Mouse (Mus musculus) liver, embryonic 15.5 days (tissue): ENCODE measurements around the gene Btnl2. TPM values are rescaled to one million over a fixed set of nuclear protein-coding genes. Genes with fewer than 3 reads are reported as not detected.

Source experiments
- ATAC-seq: fragments of 200-750 bp; cut with Nextera tagmentation; 2 replicates; pipeline ENCODE4 v1.8.0; 2017; ENCODE audit warnings: moderate number of reproducible peaks, mild to moderate bottlenecking, moderate library complexity; ENCODE audit not compliant: insufficient read depth
- H3K27ac ChIP-seq: fragments of 300-500 bp; sonication (generic); replicated peaks from 2 replicates; pipeline ENCODE4 v1.5.1; 2015; ENCODE audit warnings: mild to moderate bottlenecking, inconsistent platforms
- H3K27me3 ChIP-seq: fragments of 300-500 bp; sonication (generic); 2 replicates; pipeline ENCODE4 v1.6.1; 2015; ENCODE audit warnings: mild to moderate bottlenecking, inconsistent platforms
- H3K36me3 ChIP-seq: fragments of 300-500 bp; sonication (generic); replicated peaks from 2 replicates; pipeline ENCODE4 v1.6.1; 2015; ENCODE audit warnings: moderate library complexity, mild to moderate bottlenecking, inconsistent platforms
- H3K4me1 ChIP-seq: fragments of 300-500 bp; sonication (generic); replicated peaks from 2 replicates; pipeline ENCODE4 v1.6.1; 2015; ENCODE audit warnings: inconsistent platforms
- H3K4me2 ChIP-seq: fragments of 300-500 bp; sonication (generic); 2 replicates; pipeline ENCODE4 v1.6.1; 2015; ENCODE audit warnings: moderate library complexity, mild to moderate bottlenecking, inconsistent platforms
- H3K4me3 ChIP-seq: fragments of 300-500 bp; sonication (generic); replicated peaks from 2 replicates; pipeline ENCODE4 v1.5.1; 2015; ENCODE audit warnings: mild to moderate bottlenecking, inconsistent platforms
- H3K9ac ChIP-seq: fragments of 300-500 bp; sonication (generic); 2 replicates; pipeline ENCODE4 v1.6.1; 2015; ENCODE audit warnings: moderate library complexity, mild to moderate bottlenecking, inconsistent platforms
- H3K9me3 ChIP-seq: fragments of 300-500 bp; sonication (generic); replicated peaks from 2 replicates; pipeline ENCODE4 v1.6.1; 2016; ENCODE audit warnings: inconsistent platforms
- WGBS: fragments of 180-500 bp; shearing (Covaris S2); methylation state at CpG from one replicate; pipeline ENCODE4 v1.1.7; 2015; ENCODE audit warnings: mixed read lengths; ENCODE audit not compliant: insufficient replicate concordance; 5-methylcytosine and 5-hydroxymethylcytosine counted together
- polyA plus RNA-seq: library from polyadenylated mRNA; unstranded; fragments of >200 nt; fragmentation: Nextera tagmentation; extraction: Ambion mirVana; gene quantifications from 2 replicates; pipeline ENCODE4 v1.2.1, GENCODE M21; 2015

Gene Btnl2
- polyA plus RNA-seq, 1 experiment from 2014 or later, result 0.03 TPM

DNA sequence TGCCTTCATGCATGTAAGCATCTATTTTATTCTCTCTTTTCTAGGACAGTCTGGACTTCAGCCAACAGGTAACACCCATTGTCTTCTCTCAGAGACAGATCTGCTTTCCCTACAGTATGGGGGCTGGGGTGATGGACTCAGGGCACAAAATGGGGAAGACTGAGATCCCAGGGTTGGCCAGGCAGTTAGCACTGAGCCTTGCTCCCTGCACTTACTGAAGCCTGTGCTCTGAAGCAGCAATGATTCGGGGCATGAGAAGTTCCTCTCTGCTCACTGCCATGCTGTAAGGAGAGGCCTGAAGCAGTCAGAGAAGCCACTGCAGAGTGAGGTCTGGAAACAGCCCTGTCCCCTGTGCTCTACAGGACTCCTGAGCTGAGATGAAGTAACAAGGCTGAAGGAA lies 39.1 kb upstream of the Btnl2 start:
- H3K9ac ChIP-seq, result no peak overlapping the region
- WGBS, result 41% methylated on average over 1 of the region's 1 CpGs
- ATAC-seq, result no peak

DNA sequence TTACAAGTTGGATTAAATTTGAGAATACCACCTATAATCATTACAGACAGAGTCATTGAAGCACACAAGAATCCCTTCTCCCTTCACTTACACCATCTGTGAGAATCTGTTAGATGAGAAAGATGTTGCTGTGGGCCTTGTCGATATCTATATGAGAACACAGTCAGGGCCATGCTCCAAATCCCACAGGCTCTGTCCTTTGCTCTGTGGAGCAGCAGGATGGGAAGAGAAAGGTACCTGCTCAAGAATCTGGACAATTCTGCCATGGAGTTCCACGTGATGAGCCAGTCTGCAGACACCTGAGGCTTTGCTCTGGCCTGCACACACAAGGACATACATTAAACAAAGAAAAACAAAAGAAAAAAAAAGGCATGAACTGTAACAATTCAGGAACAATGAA lies 37.9 kb upstream of the Btnl2 start:
- Histone ChIP-seq H3K27ac (no peak overlapping the region), H3K9me3 (no peaks in the 10 kb centered on the region), H3K4me1 (no peaks in the 10 kb centered on the region), H3K36me3 (no peaks in the 10 kb centered on the region), H3K4me2 (no peak overlapping the region), H3K4me3 (no peak overlapping the region), H3K27me3 (no peaks in the 10 kb centered on the region), H3K9ac (no peak overlapping the region)
- no peak for ATAC-seq
- 48% methylated on average over 2 of the region's 2 CpGs for WGBS

More for the DNA sequence above, 39.1 kb upstream of the Btnl2 start:
- Histone ChIP-seq H3K4me3 (no peak overlapping the region), H3K27ac (no peak overlapping the region), H3K36me3 (no peaks in the 10 kb centered on the region), H3K4me2 (no peak overlapping the region), H3K9me3 (no peaks in the 10 kb centered on the region), H3K27me3 (no peaks in the 10 kb centered on the region), H3K4me1 (no peaks in the 10 kb centered on the region)

DNA sequence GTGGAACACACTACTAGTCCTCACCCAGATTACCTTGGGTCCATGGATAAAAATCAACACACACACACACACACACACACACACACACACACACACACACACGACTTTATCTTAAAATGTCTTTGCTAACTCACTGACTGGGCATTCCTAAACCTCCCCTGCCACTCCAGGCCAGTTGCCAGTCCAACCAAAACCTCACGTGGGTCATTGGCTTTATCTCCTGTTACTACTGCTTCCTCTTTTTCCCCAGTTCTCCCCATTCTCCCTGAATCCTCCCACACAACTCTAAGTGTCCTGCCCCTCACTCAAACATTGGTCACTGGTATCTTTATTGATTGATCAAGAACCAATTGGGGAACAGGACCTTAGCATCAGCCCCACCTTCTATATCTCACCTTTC lies 37.3 kb upstream of the Btnl2 start:
- H3K9me3 ChIP-seq, result no peaks in the 10 kb centered on the region
- H3K27me3 ChIP-seq, result no peaks in the 10 kb centered on the region
- no peak overlapping the region for H3K9ac ChIP-seq
- no peak overlapping the region for H3K4me3 ChIP-seq
- WGBS, result 16% methylated on average over 2 of the region's 2 CpGs
- no peaks in the 10 kb centered on the region for H3K4me1 ChIP-seq
- H3K27ac ChIP-seq, result no peak overlapping the region
- no peaks in the 10 kb centered on the region for H3K36me3 ChIP-seq
- ATAC-seq, result no peak
- H3K4me2 ChIP-seq, result no peak overlapping the region

DNA sequence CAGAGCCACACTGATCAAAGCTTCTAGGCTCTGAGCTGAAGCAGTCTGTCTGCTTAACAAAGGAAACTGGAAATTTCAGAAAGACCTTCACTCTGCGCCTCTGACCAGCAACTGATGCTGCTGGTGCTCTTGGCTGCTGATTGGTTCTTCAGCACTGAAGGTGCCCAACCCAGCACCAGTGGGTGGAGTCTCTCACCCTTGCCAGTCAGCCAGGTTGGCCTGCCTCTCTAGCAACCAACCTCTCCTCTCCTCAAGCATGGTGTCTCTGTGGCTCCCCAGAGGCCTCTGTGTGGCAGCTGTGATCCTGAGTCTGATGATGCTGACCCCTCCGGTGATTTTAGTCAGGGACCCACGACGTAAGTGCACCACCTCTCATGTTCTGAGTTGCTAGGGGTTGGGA lies 29.2 kb upstream of the Btnl2 start, which contains the start of gene H2-Eb2:
Gene H2-Eb2 (plus strand): TSS at position 230 of the 400 bp plus-strand sequence.
- no peak within 1 kb of the TSS for H3K27ac ChIP-seq
- no peak for ATAC-seq
- no peaks in the 10 kb centered on the region for H3K9me3 ChIP-seq
- H3K9ac ChIP-seq, result no peak within 1 kb of the TSS
- WGBS, result 48% methylated on average over 4 of the region's 4 CpGs
- H3K4me3 ChIP-seq, result no peak within 1 kb of the TSS
- H3K36me3 ChIP-seq, result no peaks in the 10 kb centered on the region
- H3K4me2 ChIP-seq, result no peak within 1 kb of the TSS
- H3K4me1 ChIP-seq, result no peaks in the 10 kb centered on the region
- H3K27me3 ChIP-seq, result no peaks in the 10 kb centered on the region

DNA sequence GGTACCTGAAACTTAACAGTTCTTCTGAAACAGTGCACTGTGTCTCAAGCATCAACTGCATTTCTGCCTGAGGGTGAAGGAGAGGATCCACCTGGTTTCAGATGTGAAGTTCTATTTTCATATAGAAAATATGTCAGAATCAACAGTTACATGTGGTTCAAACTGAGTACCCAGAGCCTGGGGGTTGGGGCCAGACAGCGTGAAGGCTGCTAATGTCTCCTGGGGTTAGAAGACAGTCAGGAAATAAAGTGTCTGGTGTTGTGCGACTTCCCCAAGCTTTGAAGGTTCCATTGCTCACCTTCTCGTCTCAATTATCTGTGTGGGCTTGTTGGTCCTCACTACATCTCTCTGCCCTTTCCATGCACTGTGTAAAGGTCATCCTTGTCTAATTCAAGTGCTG lies 28.2 kb upstream of the Btnl2 start:
- ATAC-seq, result no peak
- WGBS, result 48% methylated on average over 3 of the region's 3 CpGs
- Histone ChIP-seq H3K4me1 (no peaks in the 10 kb centered on the region), H3K36me3 (no peaks in the 10 kb centered on the region), H3K9ac (no peak overlapping the region), H3K27me3 (no peaks in the 10 kb centered on the region), H3K4me3 (no peak overlapping the region), H3K27ac (no peak overlapping the region), H3K4me2 (no peak overlapping the region), H3K9me3 (no peaks in the 10 kb centered on the region)

DNA sequence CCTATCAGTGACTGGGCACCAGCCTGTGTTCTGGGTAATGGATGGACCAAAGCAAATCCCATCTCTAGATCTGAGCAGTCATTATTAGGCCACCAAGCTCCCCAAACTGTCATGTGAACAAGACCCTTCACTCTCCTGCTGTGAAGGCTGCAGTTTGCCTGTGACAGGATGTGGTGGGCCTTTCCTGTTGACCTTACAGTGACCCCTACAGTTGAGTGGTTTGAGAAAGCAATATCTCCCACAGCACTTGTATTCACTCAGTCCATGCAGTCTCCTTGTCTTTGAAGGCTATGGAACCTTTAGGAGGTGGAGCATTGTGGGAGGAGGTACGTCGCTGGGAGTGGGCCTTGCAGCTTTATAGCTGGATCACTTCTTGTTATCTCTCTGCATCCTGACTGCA lies 24.8 kb upstream of the Btnl2 start:
- no peak overlapping the region for H3K27ac ChIP-seq
- H3K9ac ChIP-seq, result no peak overlapping the region
- no peak overlapping the region for H3K4me2 ChIP-seq
- H3K9me3 ChIP-seq, result no peaks in the 10 kb centered on the region
- H3K36me3 ChIP-seq, result no peaks in the 10 kb centered on the region
- ATAC-seq, result no peak
- 23% methylated on average over 2 of the region's 2 CpGs for WGBS
- H3K4me3 ChIP-seq, result no peak overlapping the region
- H3K27me3 ChIP-seq, result no peaks in the 10 kb centered on the region
- H3K4me1 ChIP-seq, result no peaks in the 10 kb centered on the region

DNA sequence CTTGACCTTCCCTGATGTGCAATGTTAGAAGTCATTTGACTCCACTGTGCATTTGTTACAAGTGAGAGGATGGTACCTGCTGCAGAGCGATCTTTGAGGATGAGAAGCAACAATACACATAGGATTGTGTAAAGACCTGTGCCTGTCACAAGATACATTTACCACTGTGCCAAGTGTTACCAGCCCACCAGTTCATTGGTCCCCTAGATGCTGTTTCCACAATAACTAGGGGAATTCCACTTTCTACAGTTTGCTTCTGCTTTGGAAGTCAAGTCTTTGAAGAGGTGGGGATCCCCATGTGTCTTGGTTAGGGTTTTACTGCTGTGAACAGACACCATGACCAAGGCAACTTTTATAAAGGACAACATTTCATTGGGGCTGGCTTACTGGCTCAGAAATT lies 23.4 kb upstream of the Btnl2 start:
- Histone ChIP-seq H3K36me3 (no peaks in the 10 kb centered on the region), H3K27me3 (no peaks in the 10 kb centered on the region), H3K4me1 (no peaks in the 10 kb centered on the region), H3K9me3 (no peaks in the 10 kb centered on the region), H3K4me2 (no peak overlapping the region), H3K9ac (no peak overlapping the region), H3K4me3 (no peak overlapping the region), H3K27ac (no peak overlapping the region)
- 66% methylated on average over 1 of the region's 1 CpGs for WGBS
- no peak for ATAC-seq

DNA sequence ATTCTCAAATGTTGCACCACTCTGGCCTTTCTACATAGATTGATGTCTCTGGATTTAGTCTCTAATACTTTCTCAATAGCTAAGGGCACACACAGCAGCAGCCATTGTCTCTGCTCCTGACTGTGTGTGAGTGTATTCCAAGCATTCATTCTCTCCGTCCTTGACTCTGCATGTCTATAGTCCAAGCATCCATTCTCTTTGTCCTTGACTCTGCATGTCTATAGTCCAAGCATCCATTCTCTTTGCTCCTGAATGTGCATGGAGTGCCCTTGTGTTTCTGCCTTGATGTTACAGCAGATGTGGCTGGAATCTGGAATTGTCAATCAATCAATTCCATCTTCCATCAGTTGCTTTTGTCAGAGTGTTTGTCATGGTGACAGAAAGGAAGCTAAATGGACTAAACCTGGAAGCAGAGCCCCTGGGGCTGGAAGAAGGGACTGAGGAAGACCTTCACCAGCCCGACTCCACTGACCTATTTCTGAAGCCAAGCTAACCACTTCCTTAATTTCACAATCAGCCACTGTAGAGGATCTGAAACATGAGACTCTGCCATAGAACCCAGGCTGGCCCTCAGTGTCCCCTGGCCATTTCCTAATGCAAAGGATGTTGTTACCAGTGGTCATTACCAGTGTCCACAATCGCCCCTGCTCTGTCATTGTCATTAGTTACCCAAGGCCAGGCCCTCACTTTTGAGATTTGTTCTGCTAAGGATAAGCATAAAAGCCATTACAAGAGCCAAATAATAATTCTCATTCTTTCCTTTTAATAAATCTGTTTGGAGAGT lies 13.8 kb upstream of the Btnl2 start:
- H3K36me3 ChIP-seq, result no peaks in the 10 kb centered on the region
- 15% methylated on average over 3 of the region's 3 CpGs for WGBS
- H3K9ac ChIP-seq, result no peak overlapping the region
- ATAC-seq, result no peak
- no peak overlapping the region for H3K4me3 ChIP-seq
- H3K4me1 ChIP-seq, result no peaks in the 10 kb centered on the region
- no peaks in the 10 kb centered on the region for H3K27me3 ChIP-seq
- H3K4me2 ChIP-seq, result no peak overlapping the region
- H3K9me3 ChIP-seq, result no peaks in the 10 kb centered on the region
- H3K27ac ChIP-seq, result no peak overlapping the region

DNA sequence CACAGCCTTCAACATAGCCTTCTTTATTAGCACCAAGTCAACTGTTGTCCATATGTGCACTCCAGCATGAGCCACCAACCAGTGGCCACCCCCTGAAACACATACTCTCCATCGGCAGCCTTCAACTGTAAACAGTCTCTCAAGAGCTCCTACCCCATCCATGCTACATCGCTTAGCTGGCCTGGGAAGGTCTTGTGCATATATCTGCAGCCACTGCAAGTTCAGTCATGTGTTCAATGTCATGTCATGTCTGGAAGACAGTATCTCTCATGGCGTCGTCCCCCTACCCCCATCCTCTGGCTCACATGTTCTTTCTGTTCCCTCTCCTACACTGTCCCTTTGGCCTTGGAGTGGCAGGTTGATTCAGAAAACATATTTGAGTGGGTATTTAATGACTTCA lies 9.7 kb upstream of the Btnl2 start:
- Histone ChIP-seq H3K9ac (no peak overlapping the region), H3K36me3 (no peaks in the 10 kb centered on the region), H3K4me1 (no peaks in the 10 kb centered on the region), H3K27me3 (peaks cover 1% of the 10 kb centered on the region; the same call in 1 of the 2 replicates), H3K9me3 (no peaks in the 10 kb centered on the region), H3K27ac (no peak overlapping the region), H3K4me2 (no peak overlapping the region), H3K4me3 (no peak overlapping the region)
- no peak for ATAC-seq
- WGBS, result 66% methylated on average over 4 of the region's 4 CpGs

DNA sequence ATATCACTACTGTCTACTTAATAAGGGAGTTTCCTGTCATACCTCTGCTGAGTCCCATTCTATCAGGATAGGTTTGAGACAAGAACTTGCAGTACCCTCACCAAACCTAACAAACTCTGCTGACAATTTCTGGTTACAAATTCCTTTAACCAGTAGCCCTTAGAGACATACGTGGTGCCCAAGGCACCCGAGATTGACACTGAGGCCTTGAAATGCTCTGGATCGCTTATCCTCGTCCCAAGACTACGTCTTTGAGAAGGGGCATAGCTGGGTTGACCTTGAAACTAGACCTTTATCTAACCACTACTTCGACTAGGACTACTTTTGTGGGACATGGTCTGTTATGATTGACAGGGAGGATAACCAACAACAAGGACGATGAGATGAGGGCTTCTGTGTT lies 9.1 kb upstream of the Btnl2 start:
- H3K9ac ChIP-seq, result no peak overlapping the region
- H3K27ac ChIP-seq, result no peak overlapping the region
- H3K4me1 ChIP-seq, result no peaks in the 10 kb centered on the region
- H3K4me3 ChIP-seq, result no peak overlapping the region
- H3K9me3 ChIP-seq, result no peaks in the 10 kb centered on the region
- no peak for ATAC-seq
- no peak overlapping the region for H3K4me2 ChIP-seq
- peaks cover 3% of the 10 kb centered on the region; the same call in 1 of the 2 replicates for H3K27me3 ChIP-seq
- no peaks in the 10 kb centered on the region for H3K36me3 ChIP-seq
- WGBS, result 50% methylated on average over 7 of the region's 7 CpGs

DNA sequence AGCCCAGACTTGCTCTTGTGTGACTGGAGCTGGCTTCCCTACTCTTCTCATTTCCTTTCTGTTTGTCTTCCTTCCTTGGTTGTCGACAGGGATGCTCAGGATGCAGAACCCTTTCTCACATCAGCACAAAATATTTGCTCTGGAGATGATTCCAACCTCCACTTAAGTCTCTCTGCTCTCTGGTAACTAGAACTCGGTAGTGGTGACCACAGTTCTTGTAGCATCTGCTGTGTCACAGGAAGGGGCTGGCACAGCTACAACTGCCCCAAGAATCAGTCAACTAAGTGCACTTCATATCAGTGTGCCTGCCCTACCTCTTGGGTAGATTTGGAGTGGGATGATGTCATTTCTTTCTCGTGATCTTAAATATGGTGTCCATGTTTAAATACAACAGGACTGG lies 8.6 kb upstream of the Btnl2 start:
- H3K36me3 ChIP-seq, result no peaks in the 10 kb centered on the region
- H3K9me3 ChIP-seq, result no peaks in the 10 kb centered on the region
- H3K4me1 ChIP-seq, result no peaks in the 10 kb centered on the region
- H3K27ac ChIP-seq, result no peak overlapping the region
- WGBS, result 25% methylated on average over 3 of the region's 3 CpGs
- no peak overlapping the region for H3K9ac ChIP-seq
- no peak for ATAC-seq
- H3K27me3 ChIP-seq, result peaks cover 3% of the 10 kb centered on the region; the same call in 1 of the 2 replicates
- H3K4me2 ChIP-seq, result no peak overlapping the region
- no peak overlapping the region for H3K4me3 ChIP-seq
